Mouse (Mus musculus) testis, adult 2 months (tissue): ENCODE measurements around the gene Tcte1.

Experiments used
- CTCF ChIP-seq: fragments of 200-500 bp; IDR thresholded peaks from 2 replicates; pipeline ENCODE4 v1.5.1; 2012; ENCODE audit warnings: low read depth, mild to moderate bottlenecking, inconsistent platforms, low read length, moderate library complexity; ENCODE audit not compliant: control insufficient read depth, insufficient read depth, insufficient replicate concordance
- POLR2A ChIP-seq: fragments of 200-500 bp; IDR thresholded peaks from 2 replicates; pipeline ENCODE4 v1.6.1; 2012; ENCODE audit warnings: low read depth, mild to moderate bottlenecking, inconsistent platforms, low read length, moderate library complexity; ENCODE audit not compliant: control insufficient read depth

GRCm38 (mm10) chr17:45545278-45545961, 22.2 kb downstream of the Tcte1 start:
- TF ChIP-seq POLR2A (no peak), CTCF (no peak)
